In genomic region chr13:97008266-97009153, GRCm38 (mm10) we compare ENCODE assay signal across 8 mouse cellular contexts. TPM values are rescaled to one million over a fixed set of nuclear protein-coding genes. Genes with fewer than 3 reads are reported as not detected.
A peak's percentile ranks its signal among the peaks of the same experiment; 100 is the strongest.
DNase-seq lines count a peak whose midpoint lies in the region; ATAC-seq and TF ChIP-seq lines count a peak whose summit lies in the region.

No protein-coding gene starts in this region.

- H3K4me3 ChIP-seq in CH12.LX (replicated peaks in 1 of 3; ENCODE audit: low read depth in 2 of 3, low read length in 2 of 3, poor library complexity in 1 of 3): peak overlapping the region in 1 of 3 experiments; percentile 47
- peak overlapping the region; percentile 58 for H3K4me3 ChIP-seq in embryonic facial prominence, embryonic 10.5 days
- H3K4me3 ChIP-seq in heart, postnatal 0 days (ENCODE audit: low read depth, low read length): peak overlapping the region; percentile 52
- H3K4me3 ChIP-seq in lung, postnatal 0 days (ENCODE audit: low read depth, low read length): peak overlapping the region; percentile 40

- dilution Hi-C loops in CH12.LX (cut with MboI; ENCODE audit: extremely low pct_ligation_motif_present, extremely low pct_unique_long_range_greater_than_20kb, low sequenced_read_pairs): no loop called here

- no peaks in the 10 kb centered on the region; a peak in 1 of 4 replicates for H3K4me1 ChIP-seq in CH12.LX (ENCODE audit: control insufficient read depth in 1 of 2, insufficient read depth in 2 of 2)
- peaks cover 8% of the 10 kb centered on the region; the same call in 1 of the 2 replicates for H3K4me1 ChIP-seq in embryonic facial prominence, embryonic 10.5 days
- peaks cover 11% of the 10 kb centered on the region for H3K4me1 ChIP-seq in heart, postnatal 0 days (ENCODE audit: control insufficient read depth, insufficient read depth)
- peaks cover 6% of the 10 kb centered on the region for H3K4me1 ChIP-seq in lung, postnatal 0 days (ENCODE audit: insufficient read depth, low read depth, low read length)

- H3K36me3 ChIP-seq in CH12.LX (replicated peaks in 1 of 2; ENCODE audit: control insufficient read depth in 1 of 2, insufficient read depth in 1 of 2, low read length in 1 of 2): no peaks in the 10 kb centered on the region
- H3K36me3 ChIP-seq in embryonic facial prominence, embryonic 10.5 days (replicated peaks): no peaks in the 10 kb centered on the region
- no peaks in the 10 kb centered on the region for H3K36me3 ChIP-seq in heart, postnatal 0 days (replicated peaks; ENCODE audit: control insufficient read depth, insufficient read depth, low read length)
- H3K36me3 ChIP-seq in lung, postnatal 0 days (ENCODE audit: insufficient read depth, low read length): no peaks in the 10 kb centered on the region

- ATAC-seq in heart, postnatal 0 days (ENCODE audit: insufficient read depth, low read depth): peak; percentile 36; the same call in 1 of the 2 replicates
- ATAC-seq in lung, postnatal 0 days: peak; percentile 65

- peak overlapping the region; percentile 98 for H3K4me2 ChIP-seq in CH12.LX (ENCODE audit: insufficient read depth, low read depth, poor library complexity, severe bottlenecking)
- H3K4me2 ChIP-seq in heart, postnatal 0 days (ENCODE audit: low read depth, low read length): peak overlapping the region; percentile 92
- peak overlapping the region; percentile 78 for H3K4me2 ChIP-seq in lung, postnatal 0 days (replicated peaks; ENCODE audit: low read depth, low read length)

- peak; percentile 31 for TF ChIP-seq RAD21 in CH12.LX (IDR thresholded peaks at IDR 0.05; ENCODE audit: low read depth, low read length)

- H3K9ac ChIP-seq in CH12.LX (ENCODE audit: insufficient read depth, low read depth): peak overlapping the region; percentile 12; the same call in 1 of the 2 replicates
- H3K9ac ChIP-seq in heart, postnatal 0 days (replicated peaks; ENCODE audit: low read depth, low read length): peak overlapping the region; percentile 47
- H3K9ac ChIP-seq in lung, postnatal 0 days (replicated peaks; ENCODE audit: low read depth): no peak overlapping the region

- no peaks in the 10 kb centered on the region for H3K9me3 ChIP-seq in CH12.LX (replicated peaks; ENCODE audit: low read length)
- H3K9me3 ChIP-seq in embryonic facial prominence, embryonic 10.5 days: no peaks in the 10 kb centered on the region
- H3K9me3 ChIP-seq in heart, postnatal 0 days (replicated peaks; ENCODE audit: control insufficient read depth, low read length): no peaks in the 10 kb centered on the region
- H3K9me3 ChIP-seq in lung, postnatal 0 days (ENCODE audit: low read length): no peaks in the 10 kb centered on the region

- peak; percentile 24 to 55; a peak in 2 of 4 replicates for TF ChIP-seq CTCF in CH12.LX (conservative IDR thresholded peaks at IDR 0.05 in 1 of 2, IDR thresholded peaks at IDR 0.05 in 1 of 2; ENCODE audit: low read depth in 2 of 2, low read length in 2 of 2)
- TF ChIP-seq CTCF in heart, postnatal 0 days (IDR thresholded peaks at IDR 0.05; ENCODE audit: low read depth): peak; percentile 48; the same call in 1 of the 2 replicates
- peak; percentile 50 for TF ChIP-seq CTCF in lung, postnatal 0 days (IDR thresholded peaks at IDR 0.05)

- in situ Hi-C loops in CH12.LX (cut with MboI; ENCODE audit: low pct_ligation_motif_present, low pct_unique_long_range_greater_than_20kb, low sequenced_read_pairs): no loop called here

- no peak overlapping the region for H3K27ac ChIP-seq in CH12.LX (ENCODE audit: insufficient read depth, low read depth)
- H3K27ac ChIP-seq in embryonic facial prominence, embryonic 10.5 days (replicated peaks): peak overlapping the region; percentile 79
- peak overlapping the region; percentile 23; the same call in 1 of the 2 replicates for H3K27ac ChIP-seq in heart, postnatal 0 days (ENCODE audit: low read depth)
- H3K27ac ChIP-seq in lung, postnatal 0 days (ENCODE audit: low read length): no peak overlapping the region

- H3K79me2 ChIP-seq in CH12.LX (replicated peaks; ENCODE audit: control insufficient read depth, extremely low read depth, insufficient read depth, poor library complexity, severe bottlenecking): no peaks in the 10 kb centered on the region

- DNase-seq in CH12.LX (ENCODE audit: extremely low read depth) (peak; percentile 30), MEL-GATA-1-ER (ENCODE audit: extremely low read depth, low read depth) (peak; percentile 35)
- peak; percentile 57 for DNase-seq in embryonic facial prominence, embryonic 10.5 days (ENCODE audit: low spot score)
- DNase-seq in heart, postnatal 0 days (ENCODE audit: low spot score): peak; percentile 72
- DNase-seq in layer of hippocampus, postnatal 10 days (ENCODE audit: low spot score in 2 of 2): peak; percentile 39 to 51
- peak; percentile 72 for DNase-seq in lung, postnatal 0 days (ENCODE audit: low spot score)
- DNase-seq in right cerebral cortex, adult 2 months (ENCODE audit: low spot score in 2 of 2): peak; percentile 43 to 64
- DNase-seq in gastrocnemius, postnatal 10 days: no peak

- WGBS in embryonic facial prominence, embryonic 10.5 days: 1% methylated on average over 19 of the region's 19 CpGs
- 3% methylated on average over 19 of the region's 19 CpGs for WGBS in heart, postnatal 0 days
- WGBS in lung, postnatal 0 days: 1% methylated on average over 19 of the region's 19 CpGs

- no peaks in the 10 kb centered on the region for H3K27me3 ChIP-seq in CH12.LX (replicated peaks)
- peaks cover 11% of the 10 kb centered on the region for H3K27me3 ChIP-seq in embryonic facial prominence, embryonic 10.5 days (replicated peaks; ENCODE audit: low read depth, poor library complexity, severe bottlenecking)
- no peaks in the 10 kb centered on the region for H3K27me3 ChIP-seq in heart, postnatal 0 days (ENCODE audit: control insufficient read depth, insufficient read depth, low read length)
- H3K27me3 ChIP-seq in lung, postnatal 0 days (replicated peaks; ENCODE audit: insufficient read depth, low read length): no peaks in the 10 kb centered on the region

- TF ChIP-seq EP300 in CH12.LX (IDR thresholded peaks at IDR 0.05; ENCODE audit: low read length): no peak
- TF ChIP-seq EP300 in heart, postnatal 0 days (IDR thresholded peaks at IDR 0.05; ENCODE audit: low read depth): no peak
- TF ChIP-seq EP300 in lung, postnatal 0 days (IDR thresholded peaks at IDR 0.05): no peak

- TF ChIP-seq POLR2A in CH12.LX (IDR thresholded peaks at IDR 0.05; ENCODE audit: low read depth, low read length): no peak

TF ChIP-seq in CH12.LX, 34 proteins besides CTCF, POLR2A, EP300 and RAD21:
- TF ChIP-seq NRF1 (IDR thresholded peaks at IDR 0.05; ENCODE audit: low read depth, low read length) (no peak), SMC3 (IDR thresholded peaks at IDR 0.05; ENCODE audit: low read depth, low read length) (peak; percentile 7; the same call in 1 of the 2 replicates), E2F4 (IDR thresholded peaks at IDR 0.05; ENCODE audit: insufficient replicate concordance, low read depth, low read length) (no peak), MEF2A (IDR thresholded peaks at IDR 0.05; ENCODE audit: borderline replicate concordance, low read depth, low read length) (no peak)

RNA-seq across cellular contexts. Expression of gene 1700029F12Rik, which starts 25.7 kb away (rescaled TPM):
- total RNA-seq in CH12.LX (2012; rRNA removed) (not detected in 2 replicates), CH12.LX (2014; rRNA removed) (not detected in 2 replicates)
- not detected in 2 replicates for polyA plus RNA-seq in CH12.LX (2012; ENCODE audit: insufficient read length, low read depth)
- not detected in 2 replicates for polyA plus RNA-seq in embryonic facial prominence, embryonic 10.5 days (2016; fragmentation: Nextera tagmentation; extraction: Ambion mirVana)
- total RNA-seq in heart, postnatal 0 days (2014; rRNA removed; ENCODE audit: low replicate concordance): not detected in 2 replicates
- polyA plus RNA-seq in heart, postnatal 0 days (2015; fragmentation: Nextera tagmentation; extraction: Ambion mirVana): not detected in 2 replicates
- total RNA-seq in layer of hippocampus, postnatal 10 days (2021): not detected
- polyA plus RNA-seq in lung, postnatal 0 days (2015; fragmentation: Nextera tagmentation; extraction: Ambion mirVana): not detected in 2 replicates
- total RNA-seq in gastrocnemius, postnatal 10 days (2021): not detected

RNA-seq across cellular contexts. Expression of gene Fam169a, which starts 58.6 kb away (rescaled TPM):
- 0.42 and 0.55 TPM in 2 replicates for total RNA-seq in CH12.LX (2012; rRNA removed)
- total RNA-seq in CH12.LX (2014; rRNA removed): not detected in 2 replicates
- 0.64 and 0.79 TPM in 2 replicates for polyA plus RNA-seq in CH12.LX (2012; ENCODE audit: insufficient read length, low read depth)
- polyA plus RNA-seq in embryonic facial prominence, embryonic 10.5 days (2016; fragmentation: Nextera tagmentation; extraction: Ambion mirVana): 8.5 and 9.6 TPM in 2 replicates
- 2.3 and 3.1 TPM in 2 replicates for total RNA-seq in heart, postnatal 0 days (2014; rRNA removed; ENCODE audit: low replicate concordance)
- polyA plus RNA-seq in heart, postnatal 0 days (2015; fragmentation: Nextera tagmentation; extraction: Ambion mirVana): 1.4 and 2.0 TPM in 2 replicates
- 10 to 100 TPM; 37.8 to 40.0 TPM for total RNA-seq in layer of hippocampus, postnatal 10 days (2021)
- polyA plus RNA-seq in lung, postnatal 0 days (2015; fragmentation: Nextera tagmentation; extraction: Ambion mirVana): 0.21 and 0.24 TPM in 2 replicates
- under 1 TPM in 1 of 2 experiments, not detected in 1; 0.12 TPM for total RNA-seq in gastrocnemius, postnatal 10 days (2021)

Comparison
In these comparisons a context has a peak if more than half of its experiments do, and no peak if none do; other contexts are left out.
1. H3K27ac ChIP-seq: peak in embryonic facial prominence, embryonic 10.5 days (single experiment) and heart, postnatal 0 days (single experiment); none in CH12.LX (single experiment) and lung, postnatal 0 days (single experiment).
2. Peak in every context shown above with its lines, with median percentiles within 50 percentile points of each other: H3K4me2 ChIP-seq and CTCF ChIP-seq.